Mouse (Mus musculus) spleen, adult 2 months (tissue): ENCODE measurements around the gene Ankrd23.
A peak's percentile ranks its signal among the peaks of the same experiment; 100 is the strongest.

Experiments
- CTCF ChIP-seq: fragments of 200-500 bp; IDR thresholded peaks from 2 replicates; pipeline ENCODE4 v1.5.1; 2011; ENCODE audit warnings: mild to moderate bottlenecking, inconsistent platforms; ENCODE audit not compliant: insufficient read depth, insufficient read length, insufficient replicate concordance; ENCODE audit errors: extremely low read depth
- POLR2A ChIP-seq: fragments of 200-500 bp; IDR thresholded peaks from 2 replicates; pipeline ENCODE4 v1.6.1; 2011; ENCODE audit warnings: low read depth, low read length, inconsistent platforms

DNA sequence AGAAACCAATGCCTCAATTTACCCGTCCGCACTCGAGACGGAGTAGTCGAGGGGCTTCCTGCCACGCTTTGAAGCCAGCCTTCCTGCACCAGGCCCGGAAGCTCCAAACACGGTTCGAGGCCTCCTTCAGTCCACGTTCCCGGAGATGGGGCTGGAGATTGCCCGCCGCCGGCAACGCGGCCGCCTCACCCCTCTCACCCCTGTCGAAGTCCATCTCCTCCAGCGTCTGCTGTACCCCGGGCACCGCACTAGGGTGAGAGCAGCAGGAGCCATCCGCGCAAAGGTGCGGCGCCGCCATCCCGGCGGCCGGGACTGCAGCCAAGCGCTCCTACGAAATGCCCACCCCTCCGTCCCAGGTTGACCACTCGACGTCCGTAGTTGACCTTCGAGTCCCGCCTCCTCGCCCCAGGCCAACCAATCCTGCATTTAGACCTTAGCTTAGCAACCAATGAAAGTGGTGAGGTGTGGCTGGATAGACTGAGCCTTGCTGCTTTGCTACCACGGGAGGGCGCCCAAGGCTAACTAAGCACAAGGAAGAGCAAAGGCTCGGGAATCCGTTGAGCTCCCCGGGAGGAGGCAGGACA, 10.3 kb upstream of the Ankrd23 start, which contains the start of gene Ankrd39:
- TF ChIP-seq CTCF (peak; percentile 97), POLR2A (peak; percentile 64)
